8 mouse cellular contexts compared by ENCODE assay signal in genomic region chr11:116746822-116747221, GRCm38 (mm10). TPM values are rescaled to one million over a fixed set of nuclear protein-coding genes. Genes with fewer than 3 reads are reported as not detected.
A peak's percentile ranks its signal among the peaks of the same experiment; 100 is the strongest.
DNase-seq lines count a peak whose midpoint lies in the region; ATAC-seq and TF ChIP-seq lines count a peak whose summit lies in the region.
"Not testable (repeated sequence)": the region's sequence is repeated elsewhere in the genome, so short reads cannot be mapped to it uniquely, and the experiment has no call there.
"Had no signal": no experiment of that assay in that cellular context is flagged by ENCODE, and none has a peak within 500 bp of the region (broad histone marks: within the 10 kb centered on the region; RNA-seq: fewer than 3 reads in every experiment).

No protein-coding gene starts in this region.

- H3K4me3 ChIP-seq in intestine, embryonic 15.5 days (replicated peaks); intestine, embryonic 16.5 days (ENCODE audit: low read length); intestine, postnatal 0 days (ENCODE audit: low read depth, low read length): not testable (repeated sequence)

- not testable (repeated sequence) for H3K27ac ChIP-seq in intestine, embryonic 15.5 days; intestine, embryonic 16.5 days (ENCODE audit: low read length); intestine, postnatal 0 days (ENCODE audit: low read depth, low read length)

- WGBS in intestine, embryonic 15.5 days: 95% methylated on average over 3 of the region's 3 CpGs
- 78% methylated on average over 3 of the region's 3 CpGs for WGBS in intestine, embryonic 16.5 days
- WGBS in intestine, postnatal 0 days: 79% methylated on average over 3 of the region's 3 CpGs

- H3K9ac ChIP-seq in intestine, embryonic 15.5 days; intestine, embryonic 16.5 days (ENCODE audit: low read depth, low read length); intestine, postnatal 0 days (ENCODE audit: low read depth, low read length): not testable (repeated sequence)

- TF ChIP-seq CTCF in intestine, postnatal 0 days (IDR thresholded peaks at IDR 0.05; ENCODE audit: low read depth): not testable (repeated sequence)

- H3K9me3 ChIP-seq in intestine, embryonic 15.5 days; intestine, embryonic 16.5 days (ENCODE audit: control insufficient read depth, low read length); intestine, postnatal 0 days (ENCODE audit: control insufficient read depth): not testable (repeated sequence)

- not testable (repeated sequence) for H3K36me3 ChIP-seq in intestine, embryonic 15.5 days; intestine, embryonic 16.5 days (ENCODE audit: control insufficient read depth, insufficient read depth, low read length); intestine, postnatal 0 days (ENCODE audit: control insufficient read depth, insufficient read depth)

- H3K4me1 ChIP-seq in intestine, embryonic 15.5 days (replicated peaks); intestine, embryonic 16.5 days (ENCODE audit: control insufficient read depth, insufficient read depth, low read length): not testable (repeated sequence)
- H3K4me1 ChIP-seq in intestine, postnatal 0 days (replicated peaks; ENCODE audit: control insufficient read depth, insufficient read depth, low read length): peaks cover 10% of the 10 kb centered on the region; the same call in 1 of the 2 replicates

- not testable (repeated sequence) for H3K4me2 ChIP-seq in intestine, embryonic 15.5 days (replicated peaks); intestine, embryonic 16.5 days (ENCODE audit: low read depth, low read length)
- H3K4me2 ChIP-seq in intestine, postnatal 0 days (replicated peaks; ENCODE audit: low read depth): 0 out of 2 replicates have a peak overlapping the region, but pooled peaks have one; percentile 21

- peak; percentile 60; the same call in 1 of the 2 replicates for ATAC-seq in intestine, embryonic 15.5 days
- ATAC-seq in intestine, embryonic 16.5 days: peak; percentile 71
- peak; percentile 67 for ATAC-seq in intestine, postnatal 0 days

- not testable (repeated sequence) for H3K27me3 ChIP-seq in intestine, embryonic 15.5 days (replicated peaks); intestine, embryonic 16.5 days (replicated peaks; ENCODE audit: control insufficient read depth, insufficient read depth, low read length); intestine, postnatal 0 days (replicated peaks; ENCODE audit: control insufficient read depth, insufficient read depth, low read length)

- peak; percentile 2 for DNase-seq in spleen, adult 12 weeks (ENCODE audit: low spot score)

RNA-seq across cellular contexts. Expression of gene St6galnac1, which starts 28.5 kb away (rescaled TPM):
- not detected in 2 replicates for polyA plus RNA-seq in intestine, embryonic 15.5 days (2015; fragmentation: Nextera tagmentation; extraction: Ambion mirVana)
- 0.07 TPM in 1 of 2 replicates, not detected in the other for polyA plus RNA-seq in intestine, embryonic 16.5 days (2015; fragmentation: Nextera tagmentation; extraction: Ambion mirVana)
- polyA plus RNA-seq in intestine, postnatal 0 days (2015; fragmentation: Nextera tagmentation; extraction: Ambion mirVana): 0.12 TPM in 1 of 2 replicates, not detected in the other
- polyA plus RNA-seq: brain, embryonic 14.5 days; C2C12; G1E; Patski had no signal
